Mouse (Mus musculus): ENCODE results near the gene Spop.

GRCm38 (mm10) chr11:95493010-95493409 is 79.1 kb downstream of the Spop start:
- no peak for TF ChIP-seq CTCF (IDR thresholded peaks at IDR 0.05; ENCODE audit: extremely low read depth, insufficient read depth, insufficient read length, insufficient replicate concordance)
- no peak for TF ChIP-seq POLR2A (IDR thresholded peaks at IDR 0.05; ENCODE audit: low read depth, low read length)

Measured in spleen, adult 2 months (tissue).